Mouse (Mus musculus) midbrain, embryonic 15.5 days (tissue): Measurements from ENCODE around the gene Actl11. TPM values are rescaled to one million over a fixed set of nuclear protein-coding genes. Genes with fewer than 3 reads are reported as not detected.
A peak's percentile ranks its signal among the peaks of the same experiment; 100 is the strongest.

Source experiments
- ATAC-seq: fragments of 200-750 bp; cut with Nextera tagmentation; replicated peaks from 2 replicates; pipeline ENCODE4 v1.8.0; 2017; ENCODE audit warnings: moderate TSS enrichment
- H3K27ac ChIP-seq: fragments of 300-500 bp; sonication (generic); 2 replicates; pipeline ENCODE4 v1.5.1; 2015; ENCODE audit warnings: mild to moderate bottlenecking, inconsistent platforms
- H3K27me3 ChIP-seq: fragments of 300-500 bp; sonication (generic); replicated peaks from 2 replicates; pipeline ENCODE4 v1.6.1; 2015; ENCODE audit warnings: inconsistent platforms
- H3K36me3 ChIP-seq: fragments of 300-500 bp; sonication (generic); replicated peaks from 2 replicates; pipeline ENCODE4 v1.6.1; 2015; ENCODE audit warnings: inconsistent platforms
- H3K4me1 ChIP-seq: fragments of 300-500 bp; sonication (generic); 2 replicates; pipeline ENCODE4 v1.6.1; 2015; ENCODE audit warnings: inconsistent platforms
- H3K4me2 ChIP-seq: fragments of 300-500 bp; sonication (generic); 2 replicates; pipeline ENCODE4 v1.6.1; 2015; ENCODE audit warnings: inconsistent platforms, mild to moderate bottlenecking, moderate library complexity
- H3K4me3 ChIP-seq: fragments of 300-500 bp; sonication (generic); 2 replicates; pipeline ENCODE4 v1.5.1; 2015; ENCODE audit warnings: mild to moderate bottlenecking, inconsistent platforms
- H3K9ac ChIP-seq: fragments of 300-500 bp; sonication (generic); 2 replicates; pipeline ENCODE4 v1.6.1; 2015; ENCODE audit warnings: mild to moderate bottlenecking, inconsistent platforms
- H3K9me3 ChIP-seq: fragments of 300-500 bp; sonication (generic); 2 replicates; pipeline ENCODE4 v1.6.1; 2016; ENCODE audit warnings: inconsistent platforms
- WGBS: fragments of 180-500 bp; shearing (Covaris S2); methylation state at CpG from one replicate; pipeline ENCODE4 v1.1.7; 2015; ENCODE audit warnings: mixed read lengths; 5-methylcytosine and 5-hydroxymethylcytosine counted together
- polyA plus RNA-seq: library from polyadenylated mRNA; unstranded; fragments of >200 nt; fragmentation: Nextera tagmentation; extraction: Ambion mirVana; gene quantifications from 2 replicates; pipeline ENCODE4 v1.2.1, GENCODE M21; 2015

Actl11 gene
- polyA plus RNA-seq, 1 experiment from 2014 or later, result not detected

DNA sequence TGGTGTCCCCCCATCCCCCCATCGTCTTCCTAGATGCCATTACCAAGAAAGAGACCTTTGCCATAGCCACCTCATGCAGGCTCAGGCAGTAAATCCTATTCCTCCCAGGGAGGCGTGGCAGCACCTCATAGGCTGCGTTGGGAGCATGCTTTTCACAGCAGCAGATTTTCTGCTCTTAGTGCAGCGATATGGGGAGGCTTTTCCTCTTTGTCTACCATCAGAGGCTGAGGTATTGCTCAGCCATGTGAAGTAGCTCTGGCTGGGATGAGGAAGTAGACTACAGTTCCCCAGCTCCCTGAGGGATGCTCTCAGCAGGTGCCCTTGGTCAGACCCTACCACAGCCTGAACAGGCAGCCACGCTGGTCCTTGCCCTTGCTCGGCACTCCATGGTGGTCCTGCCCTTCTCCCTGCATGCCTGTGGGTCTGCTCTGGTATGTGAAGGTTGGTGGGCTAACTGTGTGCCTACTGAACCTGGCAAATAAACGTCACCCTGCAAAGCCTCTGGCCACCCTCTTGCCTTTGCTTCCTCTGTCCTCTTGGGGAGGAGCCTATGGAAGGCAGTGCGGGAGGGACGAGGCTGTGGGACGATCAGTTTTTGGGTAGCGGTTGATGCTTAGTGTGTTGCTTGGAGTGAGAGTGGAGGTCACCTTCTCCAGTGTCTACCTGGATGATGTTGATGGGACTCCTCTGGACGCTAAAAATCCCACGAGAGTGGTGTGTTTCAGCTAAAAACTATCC lies 21.1 kb downstream of the Actl11 start:
- no peak for ATAC-seq
- Histone ChIP-seq H3K9me3 (no peaks in the 10 kb centered on the region), H3K36me3 (no peaks in the 10 kb centered on the region), H3K27ac (no peak overlapping the region), H3K27me3 (no peaks in the 10 kb centered on the region), H3K4me2 (no peak overlapping the region), H3K9ac (no peak overlapping the region), H3K4me1 (peaks cover 15% of the 10 kb centered on the region), H3K4me3 (no peak overlapping the region)
- 82% methylated on average over 13 of the region's 13 CpGs for WGBS

DNA sequence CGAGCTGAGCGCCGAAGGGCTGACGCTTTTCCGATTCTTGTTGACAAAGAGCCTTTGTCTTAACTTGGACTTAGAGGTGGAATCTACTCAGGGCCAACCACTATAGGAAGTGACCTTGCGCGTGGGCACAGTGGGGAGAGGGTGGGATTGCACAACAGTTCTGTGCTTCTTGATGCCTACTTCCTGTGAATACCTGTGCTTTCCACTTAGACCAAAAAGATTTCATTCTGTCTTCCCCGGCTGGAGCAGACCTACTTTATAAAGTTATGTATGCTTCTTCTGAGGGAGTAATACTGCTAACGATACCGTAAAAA lies 21.6 kb downstream of the Actl11 start, which contains the start of gene Traip:
Traip (plus strand) TSS at position 215 of the 314 bp plus-strand sequence.
- Histone ChIP-seq H3K9ac (peak within 1 kb of the TSS; percentile 61), H3K9me3 (no peaks in the 10 kb centered on the region), H3K4me2 (peak within 1 kb of the TSS; percentile 91), H3K27me3 (no peaks in the 10 kb centered on the region), H3K27ac (peak within 1 kb of the TSS; percentile 83), H3K4me3 (peak within 1 kb of the TSS; percentile 71), H3K4me1 (peaks cover 15% of the 10 kb centered on the region), H3K36me3 (no peaks in the 10 kb centered on the region)
- no peak for ATAC-seq
- WGBS, result 93% methylated on average over 10 of the region's 10 CpGs

DNA sequence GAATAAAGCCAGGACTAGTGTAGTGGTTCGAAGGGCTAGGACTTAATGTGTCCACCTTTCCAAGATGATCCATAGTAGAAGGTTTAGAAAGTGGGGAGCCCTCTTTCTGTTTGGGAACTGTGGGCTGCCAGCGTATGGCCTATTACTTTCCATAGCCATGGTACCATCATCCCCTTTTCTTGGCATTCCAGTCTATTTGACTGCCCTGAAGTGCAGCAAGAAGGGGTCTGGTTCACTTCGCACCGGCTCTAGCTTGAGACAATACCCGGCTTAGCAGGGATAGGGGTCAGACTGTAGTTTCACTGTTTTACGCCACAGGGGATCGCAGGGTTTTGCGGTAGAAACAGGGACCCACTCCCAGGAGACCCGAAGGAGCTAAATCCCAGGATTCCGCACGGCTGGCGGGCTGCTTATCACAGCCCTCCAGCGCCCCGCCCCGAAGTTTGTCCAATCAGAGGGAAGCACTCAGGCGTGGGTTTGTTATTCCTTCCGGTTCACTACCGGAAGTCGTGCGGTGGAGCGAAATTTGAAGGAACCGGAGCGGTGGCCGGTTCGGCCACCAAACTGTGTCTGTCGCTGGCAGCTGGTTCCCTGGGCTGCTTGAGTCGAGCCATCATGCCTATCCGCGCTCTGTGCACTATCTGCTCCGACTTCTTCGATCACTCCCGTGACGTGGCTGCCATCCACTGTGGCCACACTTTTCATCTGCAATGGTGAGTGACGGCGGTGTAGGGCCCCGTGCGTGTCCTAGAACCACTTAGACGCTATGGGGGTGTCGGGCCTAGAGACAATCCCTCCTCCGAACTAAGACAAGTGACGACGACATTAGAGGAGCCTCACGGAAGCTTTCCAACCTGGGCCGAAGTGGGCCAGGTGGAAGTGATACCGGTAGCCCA lies 22.4 kb downstream of the Actl11 start:
- WGBS, result 14% methylated on average over 45 of the region's 45 CpGs

DNA sequence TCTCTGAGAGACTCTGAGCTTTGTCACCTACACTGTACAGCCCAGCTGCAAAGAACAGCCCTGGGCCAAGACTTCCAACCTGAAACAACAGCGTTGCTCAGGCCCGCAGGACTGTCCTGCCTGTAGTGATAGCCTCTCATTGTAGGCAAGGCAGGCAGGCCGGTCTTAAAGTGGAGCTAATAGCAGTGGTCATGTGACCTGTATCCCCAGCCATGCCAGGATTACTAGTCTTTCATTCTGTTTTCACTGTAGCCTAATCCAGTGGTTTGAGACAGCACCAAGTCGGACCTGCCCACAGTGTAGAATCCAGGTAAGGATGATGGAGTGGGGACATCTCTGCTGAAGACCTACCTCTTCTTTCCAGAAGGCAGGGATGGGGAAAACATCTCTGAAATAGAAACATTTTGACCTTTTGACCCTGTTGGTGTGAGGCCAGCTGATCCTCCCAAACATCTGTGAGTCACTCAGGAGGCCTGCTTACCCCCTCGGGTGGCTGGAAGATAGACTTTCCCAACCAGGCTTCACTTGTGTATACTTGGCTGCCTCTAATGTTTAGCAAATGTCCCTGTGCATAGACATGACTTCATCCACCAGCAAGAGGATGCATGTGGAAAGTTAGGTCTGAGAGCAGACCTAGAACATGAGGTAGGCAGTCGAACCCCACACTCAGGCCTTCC lies 27.5 kb downstream of the Actl11 start:
- H3K36me3 ChIP-seq, result no peaks in the 10 kb centered on the region
- H3K4me1 ChIP-seq, result peaks cover 21% of the 10 kb centered on the region
- no peak overlapping the region for H3K9ac ChIP-seq
- no peak overlapping the region for H3K27ac ChIP-seq
- H3K9me3 ChIP-seq, result no peaks in the 10 kb centered on the region
- no peak overlapping the region for H3K4me3 ChIP-seq
- no peaks in the 10 kb centered on the region for H3K27me3 ChIP-seq
- WGBS, result 82% methylated on average over 6 of the region's 6 CpGs
- ATAC-seq, result no peak
- H3K4me2 ChIP-seq, result no peak overlapping the region

More for the DNA sequence above, 22.4 kb downstream of the Actl11 start:
- H3K27ac ChIP-seq, result peak overlapping the region; percentile 83
- peak; percentile 94 for ATAC-seq
- peak overlapping the region; percentile 61 for H3K9ac ChIP-seq
- H3K9me3 ChIP-seq, result no peaks in the 10 kb centered on the region
- peak overlapping the region; percentile 91 for H3K4me2 ChIP-seq
- no peaks in the 10 kb centered on the region for H3K27me3 ChIP-seq
- H3K36me3 ChIP-seq, result no peaks in the 10 kb centered on the region
- peaks cover 15% of the 10 kb centered on the region for H3K4me1 ChIP-seq
- H3K4me3 ChIP-seq, result peak overlapping the region; percentile 71

DNA sequence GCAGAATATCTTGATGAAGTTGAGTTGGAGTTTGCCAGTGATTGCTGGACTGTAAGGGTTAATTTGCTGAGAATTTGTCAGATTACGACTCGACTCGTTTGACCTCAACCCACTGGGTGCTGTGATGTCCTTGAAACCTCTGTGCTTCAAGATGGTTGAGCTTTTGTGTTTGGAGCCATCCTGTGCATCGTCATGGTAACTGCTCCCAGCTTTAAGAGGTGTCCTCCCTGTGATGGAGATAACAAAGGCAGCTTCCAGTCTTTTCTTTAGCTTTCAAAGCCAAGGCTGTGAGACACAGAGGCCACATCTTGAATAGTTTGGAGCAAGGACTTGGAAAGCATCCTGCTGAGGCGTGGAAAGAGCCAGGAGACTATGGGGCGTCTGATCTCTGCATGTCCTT lies 28.9 kb downstream of the Actl11 start:
- H3K4me1 ChIP-seq, result peaks cover 24% of the 10 kb centered on the region
- H3K36me3 ChIP-seq, result no peaks in the 10 kb centered on the region
- ATAC-seq, result no peak
- no peaks in the 10 kb centered on the region for H3K9me3 ChIP-seq
- no peaks in the 10 kb centered on the region for H3K27me3 ChIP-seq
- no peak overlapping the region for H3K9ac ChIP-seq
- H3K4me2 ChIP-seq, result no peak overlapping the region
- H3K27ac ChIP-seq, result 0 out of 2 replicates have a peak overlapping the region, but pooled peaks have one; percentile 38
- 19% methylated on average over 6 of the region's 6 CpGs for WGBS
- H3K4me3 ChIP-seq, result no peak overlapping the region

DNA sequence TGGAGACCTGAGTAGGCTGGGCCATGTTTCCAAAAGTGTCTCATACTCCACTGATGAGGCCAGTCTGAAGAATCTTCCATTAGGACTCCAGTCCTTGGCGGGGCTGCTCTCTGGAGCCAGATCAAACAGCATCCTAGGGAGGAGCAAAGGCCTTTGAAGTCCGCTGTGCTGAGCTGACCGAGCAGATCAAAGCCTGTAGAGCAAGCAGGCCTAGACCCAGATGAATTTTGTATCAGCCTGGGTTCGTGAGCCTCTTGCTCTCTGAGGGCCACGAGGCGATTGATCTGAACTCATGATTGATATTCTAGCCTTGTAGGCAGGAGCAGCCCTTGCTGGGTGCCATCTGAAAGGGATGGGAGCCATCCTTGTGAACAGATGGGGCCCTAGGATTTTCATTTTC lies 31.6 kb downstream of the Actl11 start:
- Histone ChIP-seq H3K4me2 (no peak overlapping the region), H3K27ac (peak overlapping the region; percentile 87), H3K9me3 (no peaks in the 10 kb centered on the region), H3K9ac (no peak overlapping the region), H3K27me3 (no peaks in the 10 kb centered on the region), H3K4me1 (peaks cover 28% of the 10 kb centered on the region), H3K4me3 (no peak overlapping the region), H3K36me3 (no peaks in the 10 kb centered on the region)
- 47% methylated on average over 6 of the region's 6 CpGs for WGBS
- ATAC-seq, result no peak; the same call in 1 of the 2 replicates

DNA sequence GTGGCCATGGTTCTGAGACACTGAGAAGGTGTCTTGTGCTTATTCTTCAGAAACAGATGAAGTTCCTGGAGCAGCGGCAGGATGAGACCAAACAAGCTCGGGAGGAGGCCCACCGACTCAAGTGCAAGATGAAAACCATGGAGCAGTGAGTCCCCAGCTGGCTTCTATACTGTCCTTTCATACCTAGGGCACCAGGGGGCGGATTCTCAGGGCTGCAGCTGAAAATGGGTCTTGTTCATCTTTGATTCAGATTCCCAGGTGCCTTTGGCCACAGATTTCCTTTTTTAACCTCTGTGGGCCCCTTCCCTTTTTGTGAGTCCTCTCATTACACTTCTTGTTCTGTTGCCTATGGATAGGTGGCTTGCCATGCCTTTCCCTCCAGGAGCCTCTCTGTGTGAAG lies 32.7 kb downstream of the Actl11 start:
- Histone ChIP-seq H3K4me3 (no peak overlapping the region), H3K27ac (peak overlapping the region; percentile 87), H3K4me2 (peak overlapping the region; percentile 37), H3K27me3 (no peaks in the 10 kb centered on the region), H3K36me3 (no peaks in the 10 kb centered on the region), H3K9me3 (no peaks in the 10 kb centered on the region), H3K4me1 (peaks cover 28% of the 10 kb centered on the region), H3K9ac (0 out of 2 replicates have a peak overlapping the region, but pooled peaks have one; percentile 2)
- 71% methylated on average over 4 of the region's 4 CpGs for WGBS
- no peak for ATAC-seq

DNA sequence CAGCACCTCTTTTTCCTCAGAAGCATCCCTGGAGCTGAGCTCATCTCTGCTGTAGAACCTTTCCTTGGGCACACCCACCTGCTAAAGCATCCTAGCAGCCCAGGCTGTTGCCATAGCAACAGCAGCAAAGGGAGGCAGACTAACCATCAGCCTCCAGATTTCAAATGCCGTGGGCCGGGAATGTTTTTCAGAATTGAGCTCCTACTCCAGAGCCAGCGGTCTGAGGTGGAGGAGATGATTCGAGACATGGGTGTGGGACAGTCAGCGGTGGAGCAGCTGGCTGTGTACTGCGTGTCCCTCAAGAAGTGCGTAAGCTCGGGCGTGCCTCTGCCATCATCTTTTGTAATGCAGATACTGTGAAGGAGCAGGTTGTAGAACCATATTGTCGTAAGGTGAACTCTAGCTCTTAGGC lies 33.1 kb downstream of the Actl11 start:
- Histone ChIP-seq H3K27me3 (no peaks in the 10 kb centered on the region), H3K4me2 (peak overlapping the region; percentile 37), H3K36me3 (no peaks in the 10 kb centered on the region), H3K27ac (peak overlapping the region; percentile 87), H3K4me3 (peak overlapping the region; percentile 13; the same call in 1 of the 2 replicates), H3K9me3 (no peaks in the 10 kb centered on the region), H3K4me1 (peaks cover 28% of the 10 kb centered on the region), H3K9ac (0 out of 2 replicates have a peak overlapping the region, but pooled peaks have one; percentile 2)
- ATAC-seq, result peak; percentile 77
- 60% methylated on average over 10 of the region's 10 CpGs for WGBS

DNA sequence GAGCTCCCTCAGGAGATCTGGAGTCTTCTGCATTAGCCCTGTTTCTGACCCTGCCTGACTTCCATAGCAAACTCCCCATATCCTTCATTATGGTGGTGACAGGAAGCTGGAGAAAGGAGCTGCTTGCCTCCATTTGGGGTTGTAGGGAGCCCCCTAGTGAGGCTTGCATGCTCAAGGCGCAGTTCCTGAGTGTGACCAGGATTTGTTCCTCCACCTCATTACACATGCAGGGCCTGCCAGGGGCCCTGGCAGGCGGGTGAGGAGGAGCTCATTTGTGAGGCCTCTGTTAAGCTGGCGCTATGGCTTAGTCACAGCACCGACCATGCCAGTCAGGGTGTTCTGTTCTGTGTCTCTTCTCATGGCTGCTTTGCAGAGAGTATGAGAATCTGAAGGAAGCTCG lies 33.6 kb downstream of the Actl11 start:
- WGBS, result 32% methylated on average over 5 of the region's 5 CpGs
- no peaks in the 10 kb centered on the region for H3K27me3 ChIP-seq
- peak overlapping the region; percentile 13; the same call in 1 of the 2 replicates for H3K4me3 ChIP-seq
- ATAC-seq, result peak; percentile 46
- H3K9ac ChIP-seq, result 0 out of 2 replicates have a peak overlapping the region, but pooled peaks have one; percentile 2
- no peaks in the 10 kb centered on the region for H3K36me3 ChIP-seq
- H3K27ac ChIP-seq, result peak overlapping the region; percentile 87
- H3K4me2 ChIP-seq, result peak overlapping the region; percentile 37
- peaks cover 28% of the 10 kb centered on the region for H3K4me1 ChIP-seq
- no peaks in the 10 kb centered on the region for H3K9me3 ChIP-seq

DNA sequence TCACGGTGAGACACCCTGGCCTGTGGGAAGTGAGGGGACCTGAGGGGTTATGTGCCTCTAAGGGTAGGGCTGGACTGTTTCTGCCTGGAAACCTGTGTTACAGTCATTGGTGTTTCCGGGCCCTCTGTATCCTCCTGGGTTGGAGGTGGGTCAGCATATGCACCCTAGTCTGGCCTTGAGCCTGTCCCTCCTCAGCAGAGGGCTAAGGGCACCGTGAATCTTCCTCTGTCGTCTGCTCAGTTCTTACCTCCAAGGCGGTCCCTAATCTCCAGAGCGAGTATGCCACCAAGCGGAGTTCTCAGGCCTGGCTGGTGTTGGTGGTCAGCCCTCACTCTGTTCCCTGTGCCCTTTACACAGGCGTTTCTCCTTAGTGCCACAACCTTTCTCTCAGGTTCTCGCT lies 34.6 kb downstream of the Actl11 start:
- 90% methylated on average over 9 of the region's 9 CpGs for WGBS
- H3K4me1 ChIP-seq, result peaks cover 28% of the 10 kb centered on the region
- H3K27ac ChIP-seq, result no peak overlapping the region
- H3K4me3 ChIP-seq, result no peak overlapping the region
- no peaks in the 10 kb centered on the region for H3K27me3 ChIP-seq
- H3K4me2 ChIP-seq, result no peak overlapping the region
- no peaks in the 10 kb centered on the region for H3K9me3 ChIP-seq
- H3K9ac ChIP-seq, result no peak overlapping the region
- ATAC-seq, result no peak
- H3K36me3 ChIP-seq, result no peaks in the 10 kb centered on the region

DNA sequence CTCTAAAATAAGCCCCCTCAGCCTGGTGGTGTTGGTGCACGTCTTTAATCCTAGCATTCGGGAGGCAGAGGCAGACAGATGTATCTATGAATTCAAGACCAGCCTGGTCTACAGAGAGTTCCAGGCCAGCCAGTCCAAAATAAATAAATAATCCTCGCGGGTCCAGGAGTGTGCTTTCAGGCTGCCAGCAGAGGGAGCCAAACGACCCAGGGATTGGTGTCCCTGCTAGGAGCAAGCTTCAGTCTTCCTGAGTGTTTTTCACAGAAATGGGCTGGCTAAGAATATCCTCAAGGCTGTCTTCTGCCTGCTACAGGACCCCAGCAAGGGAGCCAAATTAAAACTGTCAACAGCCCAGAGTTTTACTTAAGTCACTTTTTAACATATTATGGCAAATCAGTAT lies 35.4 kb downstream of the Actl11 start:
- no peak overlapping the region for H3K27ac ChIP-seq
- no peaks in the 10 kb centered on the region for H3K36me3 ChIP-seq
- no peak overlapping the region for H3K9ac ChIP-seq
- no peak overlapping the region for H3K4me2 ChIP-seq
- no peak; the same call in 1 of the 2 replicates for ATAC-seq
- no peaks in the 10 kb centered on the region for H3K27me3 ChIP-seq
- WGBS, result 25% methylated on average over 5 of the region's 5 CpGs
- no peaks in the 10 kb centered on the region for H3K9me3 ChIP-seq
- no peak overlapping the region for H3K4me3 ChIP-seq
- peaks cover 28% of the 10 kb centered on the region for H3K4me1 ChIP-seq

DNA sequence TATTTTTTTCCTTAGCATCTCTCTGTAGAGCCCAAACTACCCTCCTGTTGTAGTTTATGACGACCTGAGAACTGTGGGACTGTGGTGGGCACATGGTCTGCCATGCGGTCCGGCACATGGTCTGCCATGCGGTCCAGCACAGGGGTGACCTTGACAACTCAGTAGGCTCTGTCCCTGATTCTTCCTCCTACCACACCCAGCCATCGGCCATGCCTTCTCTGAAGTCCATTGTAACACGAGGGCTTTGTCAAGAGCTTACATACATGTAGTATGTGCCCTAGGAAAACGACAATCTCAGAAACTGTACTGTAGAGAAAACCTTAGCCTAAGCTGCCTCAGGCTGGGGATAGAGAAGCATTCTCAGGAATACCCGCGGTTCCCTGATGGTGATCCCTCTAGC lies 36.4 kb downstream of the Actl11 start:
- no peaks in the 10 kb centered on the region for H3K9me3 ChIP-seq
- H3K27ac ChIP-seq, result no peak overlapping the region
- no peak for ATAC-seq
- H3K36me3 ChIP-seq, result no peaks in the 10 kb centered on the region
- no peak overlapping the region for H3K4me3 ChIP-seq
- no peaks in the 10 kb centered on the region for H3K27me3 ChIP-seq
- H3K4me2 ChIP-seq, result no peak overlapping the region
- no peak overlapping the region for H3K9ac ChIP-seq
- WGBS, result 95% methylated on average over 9 of the region's 9 CpGs
- peaks cover 28% of the 10 kb centered on the region for H3K4me1 ChIP-seq
